Mouse (Mus musculus): ENCODE measurements around the gene Capns1.
"Not testable (repeated sequence)": the region's sequence is repeated elsewhere in the genome, so short reads cannot be mapped to it uniquely, and the experiment has no call there.

The Capns1 gene

DNA sequence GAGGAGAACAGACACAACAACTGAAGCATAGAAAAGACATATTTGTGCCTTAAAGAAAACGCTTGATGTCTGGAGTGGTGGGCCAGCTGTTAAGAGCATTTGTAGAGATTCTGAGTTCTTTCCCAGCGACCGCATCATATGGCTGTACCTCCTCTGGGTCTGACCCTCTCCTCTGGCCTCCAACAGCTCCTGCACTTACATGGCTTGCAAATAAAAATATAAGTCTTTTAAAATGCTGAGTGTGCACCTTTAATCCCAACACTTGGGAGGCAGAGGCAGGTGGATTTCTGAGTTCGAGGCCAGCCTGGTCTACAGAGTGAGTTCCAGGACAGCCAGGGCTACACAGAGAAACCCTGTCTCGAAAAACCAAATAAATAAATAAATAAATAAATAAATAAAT lies 2.0 kb upstream of the Capns1 start:
- DNase-seq, result not testable (repeated sequence)

DNA sequence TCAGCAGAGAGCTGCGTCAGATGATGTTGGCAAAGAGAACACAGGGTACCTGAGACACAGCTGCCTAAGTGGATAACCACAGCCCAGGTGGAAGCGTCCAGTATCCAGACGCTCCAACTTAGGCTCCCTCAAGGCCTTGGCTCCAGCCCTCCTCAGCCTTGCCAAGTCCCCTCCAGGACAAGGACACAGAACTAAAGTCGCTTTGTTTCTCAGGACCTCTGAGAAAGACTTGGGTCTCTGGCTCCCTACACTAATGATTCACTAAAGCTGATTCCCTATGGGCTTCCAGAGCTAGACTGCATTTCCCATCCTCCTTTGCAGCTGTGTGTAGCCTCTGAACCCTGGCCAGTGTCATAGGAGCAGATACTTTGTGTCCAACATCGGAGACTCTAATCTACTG lies 1.6 kb upstream of the Capns1 start:
- DNase-seq, result no peak

DNA sequence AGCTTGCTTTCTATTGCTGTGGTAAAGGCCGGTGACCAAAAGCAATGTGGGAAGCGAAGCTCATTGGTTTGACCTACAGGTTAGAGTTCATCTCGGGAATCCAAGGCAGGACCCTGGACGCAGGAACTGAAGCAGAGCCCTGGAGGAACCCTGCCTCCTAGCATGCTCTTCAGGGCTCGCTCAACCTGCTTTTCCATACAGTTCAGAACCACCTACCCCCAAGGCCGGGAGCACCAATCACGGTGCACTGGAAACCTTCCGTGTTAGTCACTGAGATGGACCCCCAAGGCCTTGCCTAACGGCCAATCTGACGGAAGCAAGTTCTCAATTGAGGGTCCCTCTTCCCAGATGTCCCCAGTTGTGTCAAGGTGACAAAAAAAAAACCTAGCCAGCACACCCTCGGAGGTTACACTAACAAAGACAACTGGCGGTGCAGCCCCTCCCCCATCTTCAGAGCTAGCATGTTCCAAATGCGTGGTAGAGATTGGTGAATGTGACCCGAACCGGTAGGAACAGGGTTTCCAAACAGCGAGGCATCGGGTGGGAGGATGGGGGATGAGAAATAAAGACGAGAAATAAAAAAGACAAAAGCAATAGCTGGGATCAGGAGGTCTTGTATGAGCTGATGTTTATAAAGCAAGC lies 1.0 kb upstream of the Capns1 start:
- DNase-seq, result no peak

DNA sequence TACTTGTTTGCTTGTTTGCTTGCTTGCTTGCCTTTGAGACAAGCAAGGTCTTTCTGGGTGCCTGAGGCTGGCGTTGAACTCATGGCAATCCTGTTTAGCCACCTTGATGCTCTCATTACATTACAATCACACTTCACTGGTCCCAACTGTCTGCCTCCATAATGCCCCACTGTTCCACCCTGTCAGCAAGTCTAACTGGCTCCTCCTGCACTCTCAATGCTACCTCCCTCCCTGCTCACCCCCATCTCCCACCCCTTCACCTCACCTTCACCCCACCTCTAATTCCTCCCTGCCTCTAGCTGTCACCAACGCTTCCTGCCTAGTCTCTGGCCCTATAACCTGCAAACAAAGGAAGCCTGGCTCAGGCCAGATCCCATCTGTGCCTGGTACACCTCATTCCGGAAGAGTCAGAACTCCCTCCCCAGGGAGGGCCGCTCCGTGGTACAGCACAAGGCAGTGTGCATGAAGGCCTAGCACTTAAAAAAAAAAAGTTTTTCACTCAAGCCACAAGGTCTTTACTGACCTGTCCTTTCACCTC lies 950 bp downstream of the Capns1 start:
- no peak for DNase-seq

DNA sequence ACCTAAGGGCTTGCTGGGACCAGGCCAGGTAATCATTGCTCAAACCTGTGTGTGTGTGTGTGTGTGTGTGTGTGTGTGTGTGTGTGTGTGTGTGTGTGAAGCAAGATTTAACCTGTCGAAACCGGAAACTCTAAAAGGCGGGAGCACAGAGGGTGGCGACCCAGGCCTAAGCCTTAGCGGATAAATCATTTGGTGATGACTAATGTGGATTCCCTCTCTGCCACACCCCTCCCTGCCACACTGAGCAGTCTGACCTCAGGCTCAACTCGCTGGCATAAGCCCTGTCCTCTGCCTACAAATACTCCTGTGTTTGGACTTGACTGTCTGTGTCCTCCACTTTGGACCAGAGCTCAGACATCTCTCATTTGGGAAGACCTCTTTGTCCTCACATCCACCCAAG lies 2.4 kb downstream of the Capns1 start:
- DNase-seq, result no peak

DNA sequence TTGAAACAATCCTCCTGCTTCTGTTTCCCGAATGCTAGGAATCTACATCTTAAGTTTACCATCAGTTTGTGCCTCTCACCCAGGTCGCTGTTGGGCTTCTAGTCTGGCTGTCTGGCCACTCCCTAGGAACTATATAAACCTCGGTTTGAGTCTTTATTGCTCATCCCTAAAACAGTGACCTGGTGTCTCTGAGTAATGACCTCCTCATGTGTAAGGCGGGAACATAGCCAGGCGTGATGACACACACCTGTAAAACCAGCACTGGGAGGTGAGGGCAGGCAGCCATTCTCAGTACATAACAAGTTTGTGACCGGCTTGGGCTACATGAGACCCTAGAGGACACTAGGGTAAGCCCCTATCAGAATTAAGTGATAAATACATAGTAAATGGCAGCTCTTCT lies 3.1 kb downstream of the Capns1 start:
- DNase-seq, result no peak

DNA sequence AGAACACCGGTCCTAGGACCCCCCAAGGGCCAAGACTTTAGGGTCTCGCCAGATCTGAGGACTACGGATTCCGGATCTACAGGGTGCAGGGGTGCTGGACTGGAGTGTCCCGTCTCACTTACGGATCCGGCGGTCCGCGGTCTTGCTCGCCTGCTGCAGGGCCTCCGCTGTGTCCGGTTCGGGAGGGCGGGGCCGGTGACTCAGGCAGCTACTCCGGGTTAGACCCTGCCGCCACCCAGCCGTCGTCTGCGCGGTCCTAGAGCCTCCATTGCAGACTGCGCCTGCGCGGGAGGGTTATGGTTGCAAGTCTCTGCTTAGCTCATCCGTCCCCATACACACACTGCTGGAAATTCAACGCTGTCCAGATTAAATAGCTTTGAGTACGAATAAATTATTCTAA lies 3.7 kb downstream of the Capns1 start:
- peak; percentile 98 for DNase-seq

DNA sequence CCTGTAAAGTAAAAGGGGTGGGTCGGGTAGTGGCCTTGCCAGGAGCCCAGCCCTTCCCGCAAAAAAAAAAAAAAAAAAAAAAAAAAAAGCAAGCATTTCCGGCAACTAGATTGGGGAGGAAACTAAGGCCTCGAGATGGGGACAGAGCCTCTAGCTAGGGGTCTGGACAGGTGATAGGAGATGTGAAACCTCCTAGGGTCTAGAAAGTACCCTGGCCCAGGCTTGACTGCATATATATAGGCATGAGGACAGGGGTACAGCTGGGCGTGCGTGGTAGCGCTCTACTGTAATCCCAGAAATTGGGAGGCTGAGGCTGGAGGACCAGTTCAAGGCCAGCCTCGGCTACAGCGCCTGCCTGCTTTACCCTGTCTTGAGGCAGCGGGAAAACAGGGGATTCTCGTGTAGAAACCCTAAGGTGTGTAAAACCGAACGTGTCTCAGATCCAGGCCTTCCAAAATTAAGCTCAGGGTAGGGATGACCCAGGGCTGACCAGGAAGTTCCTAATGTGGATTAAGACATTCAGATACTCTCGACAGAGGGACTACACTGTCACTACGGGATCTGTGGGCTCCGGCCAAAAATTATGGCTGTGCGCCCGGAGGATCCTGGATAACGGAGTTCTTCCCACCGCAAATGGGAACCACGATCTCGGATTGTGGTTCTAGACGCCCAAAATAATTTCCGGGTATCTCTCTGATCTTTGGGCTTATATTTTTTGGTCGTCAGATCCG lies 4.3 kb downstream of the Capns1 start:
- peak; percentile 52 for DNase-seq

DNA sequence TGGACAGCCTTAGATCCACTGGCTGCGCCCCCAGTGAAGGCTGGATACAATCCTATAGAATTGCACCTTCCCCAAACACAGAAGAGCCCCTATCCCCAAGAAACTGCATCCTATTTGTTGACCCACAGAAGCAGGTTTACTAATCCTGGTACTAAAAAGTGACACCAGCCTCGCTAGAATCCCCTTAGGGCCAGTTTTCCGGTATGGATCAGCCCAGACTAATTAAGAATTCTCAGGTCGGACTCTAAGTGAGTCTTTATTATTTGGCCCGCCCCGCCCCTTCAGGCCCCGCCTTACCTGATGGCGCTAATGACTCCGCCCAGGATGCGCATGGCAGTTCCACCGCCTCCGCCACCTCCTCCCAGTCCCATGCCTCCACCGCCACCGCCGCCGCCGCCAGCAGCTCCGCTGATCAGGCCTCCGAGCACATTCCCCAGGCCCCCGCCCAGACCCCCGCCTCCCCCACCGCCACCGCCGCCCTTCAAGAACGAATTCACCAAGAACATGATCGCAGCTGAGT lies 5.0 kb downstream of the Capns1 start:
- DNase-seq, result peak; percentile 77

DNA sequence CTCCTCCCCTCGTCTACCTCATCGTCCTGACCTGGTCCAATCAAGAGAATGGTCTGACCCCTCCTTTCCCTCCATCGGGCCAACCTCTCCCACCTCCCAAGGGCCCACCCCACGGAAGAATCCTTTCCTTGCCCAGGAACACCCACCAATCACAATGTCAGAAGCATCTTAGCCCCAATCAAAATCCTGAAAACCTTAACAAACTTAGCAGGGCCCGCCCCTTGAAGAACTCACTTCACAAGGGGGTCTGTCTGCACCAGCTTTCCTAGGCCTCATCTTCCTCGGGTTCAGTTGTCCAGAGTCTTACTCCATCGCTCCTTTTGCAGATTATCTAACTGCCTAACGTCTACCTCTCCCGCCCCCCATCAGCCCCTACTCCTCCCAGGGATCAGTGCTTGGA lies 5.6 kb downstream of the Capns1 start:
- DNase-seq, result no peak

DNA sequence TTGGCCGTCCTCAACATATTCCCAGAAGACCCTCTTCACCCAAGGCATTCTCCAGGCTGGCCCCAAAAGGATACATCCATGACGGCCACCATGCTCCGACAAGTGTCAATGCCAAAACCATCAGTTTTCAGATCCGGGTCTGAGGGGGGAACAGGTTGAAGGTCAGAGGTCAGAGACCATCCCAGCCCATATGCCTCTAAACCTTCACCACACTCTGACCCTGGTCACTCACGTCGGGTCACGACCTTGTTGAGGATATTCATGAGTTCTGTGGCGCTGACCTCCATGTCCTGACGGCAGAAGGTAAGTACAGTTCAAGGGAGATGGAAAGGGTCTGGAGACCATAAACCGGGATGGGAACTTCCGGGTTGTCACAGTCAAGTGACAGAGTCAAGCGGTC lies 6.5 kb downstream of the Capns1 start:
- DNase-seq, result no peak

DNA sequence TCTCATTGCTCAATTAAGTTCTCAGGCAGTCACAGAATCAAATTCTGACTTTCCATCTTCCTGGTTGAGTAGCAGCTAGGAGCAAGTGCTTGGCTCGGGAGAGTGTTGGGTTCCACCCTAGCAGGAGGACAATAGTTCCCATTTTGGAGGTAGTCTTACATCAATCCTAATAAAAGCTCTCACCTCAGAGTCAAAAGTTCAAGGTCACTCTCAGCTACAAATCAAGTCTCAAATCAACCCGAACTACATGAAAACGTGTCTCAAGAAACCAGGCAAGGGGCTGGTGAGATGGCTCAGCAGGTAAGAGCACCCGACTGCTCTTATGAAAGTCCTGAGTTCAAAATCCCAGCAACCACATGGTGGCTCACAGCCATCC lies 9.5 kb downstream of the Capns1 start:
- DNase-seq, result no peak

DNA sequence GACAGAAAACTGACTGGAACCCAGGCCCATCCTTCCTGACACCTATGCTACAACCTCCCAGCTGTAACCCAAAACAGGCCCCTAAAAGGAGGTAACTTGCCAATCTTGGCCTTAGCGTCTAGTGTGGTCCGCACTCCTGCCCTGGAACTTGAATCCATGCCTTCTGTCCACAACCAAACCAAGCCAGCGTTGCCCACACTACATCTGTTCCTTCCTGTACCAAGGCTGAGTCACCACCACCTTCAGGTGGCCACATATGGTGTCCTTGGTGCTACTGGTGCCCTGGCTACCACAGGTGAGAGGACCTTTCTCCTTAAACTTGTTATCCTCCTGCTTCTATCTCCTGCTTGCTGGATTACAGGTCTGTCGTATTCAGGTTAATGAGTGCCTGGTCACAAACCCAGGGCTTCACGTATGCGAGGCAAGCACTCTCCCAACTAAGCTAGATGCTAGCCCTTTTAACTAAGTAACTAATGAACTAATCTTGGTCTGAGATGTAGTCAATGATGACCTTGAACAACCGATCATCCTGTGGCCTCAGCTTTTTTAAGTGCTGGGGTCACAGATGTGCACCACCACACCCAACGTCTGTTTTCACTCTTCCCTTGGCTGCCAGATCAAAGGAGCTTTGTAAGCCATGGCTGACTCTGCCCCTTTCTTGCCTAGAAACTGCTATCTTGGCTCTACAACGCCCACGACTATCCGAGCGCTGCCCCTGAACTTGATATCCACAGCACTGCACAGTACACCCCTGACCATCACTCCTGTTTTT lies 10.1 kb downstream of the Capns1 start:
- no peak for DNase-seq

DNA sequence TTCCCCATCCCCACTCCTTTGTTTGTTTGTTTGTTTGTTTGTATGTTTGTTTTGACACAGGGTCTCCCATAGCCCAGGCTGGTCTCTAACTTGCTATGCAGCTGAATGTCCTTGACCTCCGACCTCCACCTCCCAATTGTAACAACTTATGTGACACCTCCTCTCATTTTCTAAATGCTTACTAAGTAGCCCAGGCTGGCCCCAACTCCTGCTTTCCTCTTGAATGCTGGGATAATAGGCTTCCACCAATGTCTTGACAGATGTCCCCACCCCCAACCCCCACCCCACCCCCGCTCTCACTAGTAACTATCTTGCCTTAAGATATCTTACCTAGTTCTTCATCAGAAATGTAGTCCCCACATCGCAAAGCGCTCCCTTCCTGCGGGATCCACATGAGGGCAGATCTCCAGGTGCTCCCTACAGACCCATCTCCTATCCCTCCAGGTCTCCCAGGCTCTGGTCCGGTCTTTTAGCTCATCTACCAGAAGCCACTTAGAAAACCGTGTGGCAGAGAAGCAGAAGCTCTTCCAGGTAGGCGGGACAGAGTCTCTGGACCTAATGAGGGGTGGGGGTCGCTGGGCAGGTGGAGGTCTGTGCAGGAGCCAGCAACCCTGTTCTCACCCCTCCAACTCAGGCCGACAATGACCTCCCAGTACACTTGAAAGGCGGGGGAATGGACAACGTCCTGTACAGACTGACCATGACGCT lies 13.8 kb downstream of the Capns1 start:
- no peak for DNase-seq

DNA sequence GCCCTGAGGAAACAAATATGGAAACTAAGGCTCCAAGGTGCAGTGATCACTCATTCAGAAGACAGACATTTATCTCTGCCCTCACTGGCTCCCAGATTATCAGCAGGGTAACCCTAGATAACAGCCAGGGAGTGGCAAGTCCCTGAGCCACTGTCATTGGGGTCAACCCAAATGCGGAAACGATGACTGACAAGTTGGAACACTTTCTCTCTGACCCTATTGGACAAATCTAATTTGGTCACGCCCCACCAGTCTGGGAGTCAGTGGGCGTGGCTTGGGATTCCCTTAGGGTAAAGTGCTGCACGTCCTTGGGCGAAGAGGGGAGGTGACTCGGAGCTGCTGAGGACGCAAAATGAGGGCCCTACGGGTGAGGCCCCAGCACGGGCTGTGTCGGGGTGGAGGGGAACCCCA lies 14.7 kb downstream of the Capns1 start, which contains the start of gene Cox7a1:
Gene Cox7a1 (plus strand): TSS at position 266 of the 411 bp plus-strand sequence.
- DNase-seq, result peak; percentile 87

DNA sequence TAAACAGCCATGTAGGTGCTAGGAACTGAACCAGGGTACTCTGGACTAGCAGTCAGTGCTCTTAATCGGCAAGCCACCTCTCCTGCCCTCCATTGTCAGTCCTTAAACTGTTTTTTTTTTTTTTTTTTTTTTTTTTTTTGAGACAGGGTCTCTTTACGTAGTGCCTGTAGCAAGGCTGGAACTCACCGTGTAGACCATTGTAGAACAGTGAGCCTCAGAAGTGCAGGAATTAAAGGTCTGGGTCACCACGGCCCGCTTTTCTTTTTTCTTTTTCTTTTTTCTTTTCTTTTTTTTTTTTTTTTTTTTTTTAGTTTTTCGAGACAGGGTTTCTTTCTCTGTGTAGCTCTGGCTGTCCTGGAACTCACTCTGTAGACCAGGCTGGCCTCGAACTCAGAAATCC lies 15.4 kb downstream of the Capns1 start:
- DNase-seq, result not testable (repeated sequence)

DNA sequence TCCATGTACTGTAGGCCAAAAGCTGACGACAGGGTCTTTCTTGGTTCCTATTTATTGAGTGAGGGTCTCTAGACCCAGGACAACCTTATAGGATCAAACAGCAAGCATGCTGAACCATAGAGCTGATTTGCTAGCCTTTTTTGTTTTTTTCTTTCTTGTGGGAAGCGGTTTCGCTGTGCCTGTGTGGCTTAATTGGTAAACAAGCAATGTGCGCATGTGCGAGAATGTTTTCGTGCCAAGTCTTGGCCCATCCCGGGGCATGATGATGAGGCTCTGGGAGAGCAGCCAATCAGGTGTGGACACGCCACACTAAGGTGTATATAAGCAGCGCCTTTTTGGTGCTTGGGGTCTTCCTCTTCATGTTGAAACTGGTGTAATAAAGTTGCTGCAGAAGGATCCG lies 16.7 kb downstream of the Capns1 start:
- not testable (repeated sequence) for DNase-seq

DNA sequence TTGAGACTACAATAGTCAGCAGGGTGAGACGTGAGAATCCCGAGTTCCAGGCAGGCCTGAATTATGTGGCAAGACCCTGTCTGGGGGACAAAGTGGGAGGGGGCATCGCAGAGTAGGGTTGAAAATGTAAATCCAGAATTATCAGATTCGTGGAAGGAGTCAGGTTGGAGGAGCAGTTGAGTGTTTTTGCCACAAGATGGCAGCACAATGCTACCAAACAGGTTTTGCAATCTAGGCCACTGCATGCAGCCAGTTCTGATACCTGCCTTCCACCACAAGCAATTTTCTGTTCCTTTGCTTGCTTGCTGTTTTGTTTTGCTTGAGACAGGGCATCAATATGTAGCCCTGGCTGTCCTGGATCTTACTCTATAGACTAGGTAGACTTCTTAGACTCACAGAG lies 17.3 kb downstream of the Capns1 start:
- DNase-seq, result peak; percentile 83

DNA sequence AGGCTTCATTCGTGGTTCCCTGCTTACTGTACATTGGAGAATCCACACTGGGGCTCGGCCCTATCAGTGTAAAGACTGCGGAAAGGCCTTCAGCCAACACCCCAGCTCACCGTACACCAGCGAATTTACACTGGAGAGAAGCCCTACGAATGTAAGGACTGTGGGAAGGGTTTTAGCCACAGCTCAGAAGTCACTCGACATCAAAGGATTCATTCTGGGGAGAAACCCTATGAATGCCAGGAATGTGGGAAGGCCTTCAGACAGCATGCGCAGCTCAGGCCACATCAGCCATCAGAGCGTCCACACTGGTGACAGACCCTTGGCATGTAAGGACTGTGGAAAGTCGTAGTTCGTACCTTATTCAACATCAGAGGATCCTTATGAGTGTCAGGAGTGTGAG lies 20.4 kb downstream of the Capns1 start:
- DNase-seq, result no peak

DNA sequence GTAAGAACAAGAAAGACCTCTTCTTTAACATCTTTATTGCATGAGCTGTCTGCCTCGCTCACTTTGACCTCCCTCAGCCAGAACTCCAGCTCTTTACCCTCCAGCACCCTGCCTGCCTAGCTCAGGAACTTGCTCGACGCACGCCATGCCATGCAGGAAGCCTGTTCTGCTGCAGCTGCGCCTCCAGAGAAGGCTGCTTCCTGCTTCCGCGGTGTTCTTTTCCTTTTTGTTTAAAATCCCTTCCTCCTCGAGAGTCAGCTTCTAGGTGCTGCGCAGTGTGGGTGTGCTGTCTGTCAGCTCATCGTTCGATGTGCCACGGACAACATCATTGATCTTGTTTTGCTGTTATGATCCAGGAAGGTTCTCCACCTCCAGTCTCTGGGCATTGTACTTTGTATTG lies 22.1 kb downstream of the Capns1 start:
- DNase-seq, result peak; percentile 45

DNA sequence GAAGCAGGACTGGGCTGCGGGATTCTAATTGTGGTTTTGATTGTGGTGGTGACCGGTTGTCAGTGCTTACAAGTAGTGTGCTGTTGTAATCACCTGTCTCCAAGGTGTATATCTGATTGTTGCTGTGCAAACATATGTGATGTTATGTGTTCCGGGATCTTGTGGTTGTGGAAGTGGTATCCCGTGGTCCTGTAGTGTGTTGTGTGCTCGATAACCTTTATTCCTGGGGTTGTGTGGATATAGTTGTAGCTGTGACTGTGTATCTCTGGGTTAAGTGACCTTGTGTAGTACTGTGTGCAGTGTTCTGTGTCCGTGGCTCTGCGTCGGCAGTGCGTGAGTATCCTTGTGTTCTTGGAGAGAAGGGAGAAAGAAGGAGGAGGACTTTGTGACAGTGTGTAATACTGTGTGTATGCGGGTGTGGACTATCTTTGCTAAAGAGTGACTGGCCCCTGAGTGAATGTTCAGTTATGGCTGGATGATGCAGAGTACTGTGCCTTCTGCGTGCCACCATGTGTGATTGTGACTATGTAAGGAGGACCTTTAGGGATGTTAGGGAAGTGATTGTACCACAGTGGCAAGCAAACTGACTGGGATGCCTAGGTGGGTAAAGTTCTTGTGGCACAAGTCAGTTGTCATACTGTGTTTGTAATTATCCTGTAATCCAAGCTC lies 28.2 kb downstream of the Capns1 start:
- DNase-seq, result no peak

DNA sequence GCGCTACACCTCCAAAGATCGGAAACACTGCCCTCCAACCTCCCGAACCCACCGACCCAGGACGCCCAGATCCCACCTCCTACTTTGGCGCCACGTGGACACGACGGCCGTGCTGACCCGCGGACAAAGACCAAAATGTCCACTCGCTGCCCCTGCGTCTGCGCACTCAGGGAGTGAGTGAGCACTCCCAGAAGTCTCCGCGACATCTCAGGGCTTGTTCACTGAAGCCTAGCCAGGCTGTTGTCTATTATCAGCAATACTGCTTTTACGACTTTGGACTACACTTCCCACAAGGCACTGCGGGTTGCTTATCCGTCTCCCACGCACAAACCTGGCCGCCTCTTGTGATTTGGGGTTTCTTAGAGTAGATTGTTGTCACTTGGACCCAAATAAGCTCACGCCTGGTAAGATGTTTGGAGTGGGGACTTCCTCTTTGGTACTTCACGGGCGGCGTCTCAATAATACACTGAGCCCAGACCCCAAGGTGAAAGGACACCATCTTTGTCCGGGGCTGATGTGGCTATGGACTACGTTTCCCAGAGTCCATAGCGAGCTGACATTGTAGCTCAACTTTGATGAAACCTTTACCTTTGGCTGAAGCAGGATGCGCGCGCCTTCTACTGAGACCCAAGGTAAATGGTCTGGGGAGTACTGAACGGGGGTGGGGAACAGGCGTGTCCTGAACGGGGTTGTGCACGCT lies 28.9 kb downstream of the Capns1 start, which contains the start of gene Zfp146:
Gene Zfp146 (minus strand): TSS at position 168 of the 700 bp plus-strand sequence.
- DNase-seq, result peak; percentile 89
